Mouse (Mus musculus): Measurements from ENCODE around the gene Gm19684. TPM values are rescaled to one million over a fixed set of nuclear protein-coding genes. Genes with fewer than 3 reads are reported as not detected.
A peak's percentile ranks its signal among the peaks of the same experiment; 100 is the strongest.
"Not testable (repeated sequence)": the region's sequence is repeated elsewhere in the genome, so short reads cannot be mapped to it uniquely, and the experiment has no call there.

Gene Gm19684
- total and polyA plus RNA-seq, 2 experiments: 0.11 to 0.18 TPM

- TF ChIP-seq POLR2A (IDR thresholded peaks at IDR 0.05; ENCODE audit: extremely low read depth, insufficient read depth, low read length) (no peak), CTCF (IDR thresholded peaks at IDR 0.05; ENCODE audit: low read depth, low read length) (no peak)
- Histone ChIP-seq H3K36me3 (ENCODE audit: control insufficient read depth, insufficient read depth, low read length) (no peaks in the 10 kb centered on the region), H3K9ac (ENCODE audit: low read depth, low read length) (peak overlapping the region; percentile 61), H3K27ac (replicated peaks; ENCODE audit: insufficient read depth, low read depth, low read length) (no peak overlapping the region), H3K79me2 (ENCODE audit: control insufficient read depth, insufficient read depth, low read length) (no peaks in the 10 kb centered on the region), H3K27me3 (ENCODE audit: control insufficient read depth, insufficient read depth, low read length) (peaks cover 18% of the 10 kb centered on the region), H3K4me3 (ENCODE audit: insufficient read depth, low read depth, low read length) (peak overlapping the region; percentile 95), H3K4me1 (ENCODE audit: control insufficient read depth, insufficient read depth, low read length) (peaks cover 2% of the 10 kb centered on the region; the same call in 1 of the 2 replicates)
- WGBS: 3% methylated on average over 50 of the region's 51 CpGs
- peak; percentile 55 for DNase-seq (ENCODE audit: extremely low read depth, low read depth, low spot score)
These were observed 46.0 kb downstream of the Gm19684 start for GRCm38 (mm10) chr17:36167306-36168038.

GRCm38 (mm10) chr17:36168039-36168652, 46.7 kb downstream of the Gm19684 start, which contains the start of gene Gm8909:
TSS of gene Gm8909 (minus strand) at chr17:36168537.
- Histone ChIP-seq H3K27ac (replicated peaks; ENCODE audit: insufficient read depth, low read depth, low read length) (no peak within 1 kb of the TSS), H3K36me3 (ENCODE audit: control insufficient read depth, insufficient read depth, low read length) (no peaks in the 10 kb centered on the region), H3K27me3 (ENCODE audit: control insufficient read depth, insufficient read depth, low read length) (peaks cover 18% of the 10 kb centered on the region), H3K9ac (ENCODE audit: low read depth, low read length) (peak within 1 kb of the TSS; percentile 61), H3K4me1 (ENCODE audit: control insufficient read depth, insufficient read depth, low read length) (peaks cover 2% of the 10 kb centered on the region; the same call in 1 of the 2 replicates), H3K4me3 (ENCODE audit: insufficient read depth, low read depth, low read length) (peak within 1 kb of the TSS; percentile 95), H3K79me2 (ENCODE audit: control insufficient read depth, insufficient read depth, low read length) (no peaks in the 10 kb centered on the region)
- WGBS: 4% methylated on average over 63 of the region's 63 CpGs
- no peak for TF ChIP-seq POLR2A (IDR thresholded peaks at IDR 0.05; ENCODE audit: extremely low read depth, insufficient read depth, low read length)
- TF ChIP-seq CTCF (IDR thresholded peaks at IDR 0.05; ENCODE audit: low read depth, low read length): no peak
- no peak for DNase-seq (ENCODE audit: extremely low read depth, low read depth, low spot score)

GRCm38 (mm10) chr17:36169094-36169493, 47.6 kb downstream of the Gm19684 start:
- not testable (repeated sequence) for H3K36me3 ChIP-seq (ENCODE audit: control insufficient read depth, insufficient read depth, low read length); H3K4me1 ChIP-seq (ENCODE audit: control insufficient read depth, insufficient read depth, low read length); DNase-seq (ENCODE audit: extremely low read depth, low read depth, low spot score); H3K27ac ChIP-seq (replicated peaks; ENCODE audit: insufficient read depth, low read depth, low read length); H3K79me2 ChIP-seq (ENCODE audit: control insufficient read depth, insufficient read depth, low read length); H3K9ac ChIP-seq (ENCODE audit: low read depth, low read length); H3K4me3 ChIP-seq (ENCODE audit: insufficient read depth, low read depth, low read length)
- WGBS: 85% methylated on average over 1 of the region's 1 CpGs
- peaks cover 18% of the 10 kb centered on the region for H3K27me3 ChIP-seq (ENCODE audit: control insufficient read depth, insufficient read depth, low read length)

- peaks cover 2% of the 10 kb centered on the region; the same call in 1 of the 2 replicates for H3K4me1 ChIP-seq (ENCODE audit: control insufficient read depth, insufficient read depth, low read length)
- DNase-seq (ENCODE audit: extremely low read depth, low read depth, low spot score): no peak
- no peak overlapping the region for H3K9ac ChIP-seq (ENCODE audit: low read depth, low read length)
- no peak overlapping the region for H3K4me3 ChIP-seq (ENCODE audit: insufficient read depth, low read depth, low read length)
- H3K27ac ChIP-seq (replicated peaks; ENCODE audit: insufficient read depth, low read depth, low read length): no peak overlapping the region
- no peaks in the 10 kb centered on the region for H3K36me3 ChIP-seq (ENCODE audit: control insufficient read depth, insufficient read depth, low read length)
- H3K79me2 ChIP-seq (ENCODE audit: control insufficient read depth, insufficient read depth, low read length): no peaks in the 10 kb centered on the region
- peaks cover 18% of the 10 kb centered on the region for H3K27me3 ChIP-seq (ENCODE audit: control insufficient read depth, insufficient read depth, low read length)
- no peak for TF ChIP-seq CTCF (IDR thresholded peaks at IDR 0.05; ENCODE audit: low read depth, low read length)
- TF ChIP-seq POLR2A (IDR thresholded peaks at IDR 0.05; ENCODE audit: extremely low read depth, insufficient read depth, low read length): no peak
These were observed 48.3 kb downstream of the Gm19684 start for GRCm38 (mm10) chr17:36169753-36170152.

GRCm38 (mm10) chr17:36170287-36170814, 48.9 kb downstream of the Gm19684 start:
- WGBS: 58% methylated on average over 1 of the region's 1 CpGs
- no peaks in the 10 kb centered on the region for H3K79me2 ChIP-seq (ENCODE audit: control insufficient read depth, insufficient read depth, low read length)
- peaks cover 18% of the 10 kb centered on the region for H3K27me3 ChIP-seq (ENCODE audit: control insufficient read depth, insufficient read depth, low read length)
- no peak overlapping the region for H3K27ac ChIP-seq (replicated peaks; ENCODE audit: insufficient read depth, low read depth, low read length)
- no peak for DNase-seq (ENCODE audit: extremely low read depth, low read depth, low spot score)
- no peak overlapping the region for H3K9ac ChIP-seq (ENCODE audit: low read depth, low read length)
- H3K36me3 ChIP-seq (ENCODE audit: control insufficient read depth, insufficient read depth, low read length): no peaks in the 10 kb centered on the region
- TF ChIP-seq POLR2A (IDR thresholded peaks at IDR 0.05; ENCODE audit: extremely low read depth, insufficient read depth, low read length): no peak
- TF ChIP-seq CTCF (IDR thresholded peaks at IDR 0.05; ENCODE audit: low read depth, low read length): no peak
- H3K4me3 ChIP-seq (ENCODE audit: insufficient read depth, low read depth, low read length): no peak overlapping the region
- H3K4me1 ChIP-seq (ENCODE audit: control insufficient read depth, insufficient read depth, low read length): peaks cover 2% of the 10 kb centered on the region; the same call in 1 of the 2 replicates

- H3K27me3 ChIP-seq (ENCODE audit: control insufficient read depth, insufficient read depth, low read length); H3K9ac ChIP-seq (ENCODE audit: low read depth, low read length); H3K4me1 ChIP-seq (ENCODE audit: control insufficient read depth, insufficient read depth, low read length); DNase-seq (ENCODE audit: extremely low read depth, low read depth, low spot score); H3K36me3 ChIP-seq (ENCODE audit: control insufficient read depth, insufficient read depth, low read length); H3K27ac ChIP-seq (replicated peaks; ENCODE audit: insufficient read depth, low read depth, low read length); H3K4me3 ChIP-seq (ENCODE audit: insufficient read depth, low read depth, low read length); H3K79me2 ChIP-seq (ENCODE audit: control insufficient read depth, insufficient read depth, low read length): not testable (repeated sequence)
- no CpG with 5 or more reads among the region's 2 CpGs for WGBS
These were observed 54.7 kb downstream of the Gm19684 start for GRCm38 (mm10) chr17:36176132-36176531.

GRCm38 (mm10) chr17:36178938-36179337, 57.5 kb downstream of the Gm19684 start:
- peak overlapping the region; percentile 7; the same call in 1 of the 2 replicates for H3K4me3 ChIP-seq (ENCODE audit: insufficient read depth, low read depth, low read length)
- not testable (repeated sequence) for H3K36me3 ChIP-seq (ENCODE audit: control insufficient read depth, insufficient read depth, low read length); DNase-seq (ENCODE audit: extremely low read depth, low read depth, low spot score); H3K9ac ChIP-seq (ENCODE audit: low read depth, low read length); H3K27ac ChIP-seq (replicated peaks; ENCODE audit: insufficient read depth, low read depth, low read length); H3K4me1 ChIP-seq (ENCODE audit: control insufficient read depth, insufficient read depth, low read length); H3K27me3 ChIP-seq (ENCODE audit: control insufficient read depth, insufficient read depth, low read length); H3K79me2 ChIP-seq (ENCODE audit: control insufficient read depth, insufficient read depth, low read length)
- WGBS: 2% methylated on average over 40 of the region's 40 CpGs
